Mouse (Mus musculus): ENCODE data around the gene Syne2.

The Syne2 gene

DNA sequence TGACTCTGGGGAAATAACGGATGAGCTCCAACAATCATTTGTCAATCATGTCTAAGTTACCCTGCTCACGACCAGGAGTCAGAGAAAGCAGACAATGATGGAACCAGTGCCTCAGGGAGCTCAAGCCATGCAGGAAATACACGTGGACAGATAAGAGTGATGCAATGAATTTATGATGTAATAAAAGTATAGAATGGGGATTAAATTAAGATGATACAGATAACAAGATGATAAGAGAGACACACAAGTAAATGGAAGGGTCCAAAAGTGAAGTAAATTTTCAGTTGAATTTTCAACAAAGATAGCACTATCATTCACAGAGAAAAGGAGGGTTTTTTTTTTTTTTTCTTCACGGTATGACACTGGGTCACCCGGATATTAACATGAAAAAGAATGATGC lies 231.4 kb downstream of the Syne2 start:
- peak; percentile 19 for DNase-seq (ENCODE audit: low read depth)

DNA sequence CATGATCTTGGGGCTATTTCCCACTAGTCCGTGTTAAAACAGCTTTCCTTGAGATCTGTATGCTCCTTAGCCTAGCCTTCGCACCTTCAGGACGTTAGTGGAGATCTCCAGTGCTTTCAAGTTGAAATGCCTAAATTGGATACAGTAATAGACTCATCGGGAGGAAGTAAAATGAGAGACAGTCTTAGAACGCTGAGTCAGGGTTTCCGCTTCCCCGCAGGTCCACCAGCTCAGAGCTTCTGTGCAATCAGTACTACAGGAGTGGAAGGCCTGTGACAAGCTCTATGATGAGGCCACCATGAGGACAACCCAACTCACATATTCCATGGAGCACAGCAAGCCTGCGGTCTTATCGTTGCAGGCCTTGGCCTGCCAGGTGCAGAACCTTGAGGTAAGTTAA lies 233.9 kb downstream of the Syne2 start:
- no peak for DNase-seq (ENCODE audit: low read depth)

DNA sequence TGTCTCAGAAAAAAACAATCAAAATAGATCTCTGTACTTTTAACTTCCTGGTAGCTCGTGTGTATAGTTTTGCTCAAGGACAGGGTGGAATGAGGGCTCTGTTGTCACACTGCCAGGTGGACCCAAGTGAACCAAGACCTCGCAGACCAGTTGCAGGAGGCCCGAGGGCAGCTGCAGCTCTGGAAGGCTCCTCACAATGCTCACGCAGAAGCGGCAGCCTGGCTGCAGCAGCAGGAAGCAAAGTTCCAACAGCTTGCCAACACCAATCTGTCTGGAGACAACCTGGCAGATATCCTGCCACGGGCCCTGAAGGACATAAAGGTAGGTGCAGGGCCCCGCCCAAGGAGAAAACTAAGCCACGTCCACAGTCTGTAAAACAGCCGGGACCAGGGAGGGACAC lies 236.7 kb downstream of the Syne2 start:
- no peak for DNase-seq (ENCODE audit: low read depth)

DNA sequence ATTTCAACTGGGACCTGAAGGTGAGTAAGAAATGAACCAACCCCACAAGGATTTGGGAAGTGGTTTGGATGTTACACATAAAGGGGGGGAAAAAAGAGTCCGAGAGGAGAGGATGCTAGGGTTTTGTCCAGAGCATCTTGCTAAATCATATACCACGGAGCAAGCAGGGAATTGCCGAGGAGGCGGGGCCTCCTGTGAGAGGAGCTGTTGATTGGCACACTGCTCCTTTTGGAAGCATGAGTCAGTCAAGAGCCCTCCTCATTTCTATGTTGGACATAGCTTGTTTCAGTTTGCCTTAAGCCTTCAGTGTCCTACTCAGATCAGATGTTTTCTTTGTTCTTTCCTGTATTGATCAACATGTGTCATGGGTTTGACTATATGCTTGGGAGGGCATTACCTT lies 245.1 kb downstream of the Syne2 start:
- no peak for DNase-seq (ENCODE audit: low read depth)

DNA sequence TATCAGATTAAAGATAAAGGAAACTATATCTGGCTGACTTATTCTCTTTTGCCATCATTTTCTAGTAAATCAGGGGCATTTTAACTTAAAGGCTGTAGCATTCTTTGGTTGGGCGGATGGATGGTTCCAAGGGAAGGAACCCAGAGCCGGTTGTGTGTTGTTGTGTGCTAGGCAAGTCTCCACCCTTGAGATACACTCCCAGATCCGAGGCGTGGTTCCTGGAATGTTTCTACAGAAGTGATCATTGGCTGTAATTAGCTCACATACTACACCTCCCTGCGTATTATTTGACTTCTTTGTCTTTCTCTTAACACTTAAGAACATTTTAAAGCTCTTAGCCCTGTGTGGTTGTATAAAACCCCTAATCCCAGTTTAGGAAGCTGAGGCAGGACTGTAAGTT lies 252.5 kb downstream of the Syne2 start:
- DNase-seq (ENCODE audit: low read depth) = no peak

DNA sequence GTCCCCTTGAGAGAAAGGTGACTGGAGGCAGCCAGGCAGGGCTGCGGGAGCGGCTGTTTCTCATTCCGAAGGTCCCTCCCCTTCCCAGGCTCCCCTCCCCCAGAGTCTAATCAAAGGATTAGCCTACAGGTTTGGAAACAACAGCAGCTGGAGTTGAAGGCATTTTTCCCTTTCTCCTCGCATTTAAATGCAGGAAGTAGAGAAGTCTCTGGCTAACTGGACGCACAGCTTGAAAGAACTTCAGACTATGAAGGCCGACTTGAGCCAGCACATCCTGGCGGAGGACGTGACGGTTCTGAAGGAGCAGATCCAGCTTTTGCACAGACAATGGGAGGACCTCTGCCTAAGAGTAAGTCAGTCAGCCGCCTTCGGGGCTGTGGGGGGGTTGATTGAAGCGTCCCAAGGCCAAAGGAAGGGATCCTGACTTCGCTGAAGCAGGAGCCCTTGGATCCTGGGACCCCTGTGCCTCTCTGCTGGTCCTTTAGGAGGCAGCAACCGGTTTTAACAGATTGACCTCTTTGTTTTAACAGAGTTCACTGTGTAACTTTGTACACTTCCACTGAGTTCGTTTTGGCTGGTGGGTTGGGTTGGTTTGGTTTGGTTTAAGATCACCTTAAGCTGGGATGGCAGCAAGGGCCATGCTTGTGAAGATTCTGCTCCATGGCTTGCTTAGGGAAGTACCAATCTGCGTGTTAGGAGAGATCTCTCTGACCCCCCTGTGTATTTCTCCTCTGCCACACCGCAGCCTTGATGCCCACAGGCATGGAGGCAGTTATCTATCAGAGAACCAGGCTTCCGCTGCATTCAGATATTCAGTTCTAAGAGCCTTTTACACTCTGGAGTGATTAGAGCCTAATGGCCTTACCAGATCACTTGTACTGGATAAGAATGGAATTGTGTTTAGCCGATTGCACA lies 254.3 kb downstream of the Syne2 start:
- no peak for DNase-seq (ENCODE audit: low read depth)

DNA sequence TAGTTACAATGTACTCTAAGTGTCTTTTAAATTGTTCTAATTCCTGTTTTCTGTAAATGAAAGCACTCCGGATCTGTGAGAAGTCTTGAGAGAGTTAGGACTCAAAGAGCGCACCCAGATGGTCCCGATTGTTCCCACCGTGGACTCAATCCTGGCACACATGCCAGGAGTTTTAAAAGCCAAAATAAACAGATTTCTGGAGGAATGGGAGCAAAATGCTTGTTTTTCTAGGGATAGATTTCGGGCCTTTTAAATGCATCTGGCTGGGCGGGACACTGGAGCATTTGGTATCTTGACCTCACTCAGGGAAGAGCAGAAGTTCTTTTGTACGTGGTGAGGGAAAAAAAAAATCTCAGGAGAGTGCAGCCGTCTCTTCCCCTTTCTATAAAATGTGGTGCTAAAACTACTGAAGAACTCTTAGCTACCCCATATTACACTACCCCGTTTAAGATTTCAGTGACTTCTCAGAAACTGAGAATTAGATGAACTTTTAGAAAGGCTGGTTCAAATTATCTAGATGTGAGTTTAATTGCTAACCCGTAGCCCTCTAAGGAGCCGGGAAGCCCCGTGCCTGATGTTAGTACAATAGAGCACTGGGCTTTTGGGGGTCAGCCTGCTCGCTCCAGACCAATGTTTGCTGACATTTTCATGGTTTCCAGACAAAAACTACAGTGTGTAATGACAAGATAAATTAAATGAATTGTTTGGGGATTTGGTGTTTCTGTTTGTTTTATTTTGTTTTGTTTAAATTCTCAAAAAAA lies 255.3 kb downstream of the Syne2 start:
- no peak for DNase-seq (ENCODE audit: low read depth)

DNA sequence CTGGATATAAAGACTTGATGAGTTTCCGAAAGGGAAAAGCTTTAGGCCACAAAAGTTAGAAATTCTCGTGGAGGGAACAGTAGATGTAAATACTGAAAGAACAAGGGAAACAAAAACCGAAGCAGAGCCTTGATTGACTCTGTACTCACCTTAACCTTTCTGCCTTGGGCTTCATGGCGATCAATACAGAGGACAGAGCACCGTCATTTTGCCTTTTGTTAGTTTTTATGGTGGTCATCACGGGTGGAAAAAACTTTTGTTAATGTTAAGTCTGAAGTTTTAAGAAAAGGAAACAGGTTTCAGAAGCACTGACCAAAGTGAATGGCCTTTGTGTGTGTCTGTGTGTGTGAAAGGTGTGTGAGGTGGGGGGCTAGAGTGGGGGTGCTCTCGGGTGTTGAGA lies 256.0 kb downstream of the Syne2 start:
- DNase-seq (ENCODE audit: low read depth) = no peak

DNA sequence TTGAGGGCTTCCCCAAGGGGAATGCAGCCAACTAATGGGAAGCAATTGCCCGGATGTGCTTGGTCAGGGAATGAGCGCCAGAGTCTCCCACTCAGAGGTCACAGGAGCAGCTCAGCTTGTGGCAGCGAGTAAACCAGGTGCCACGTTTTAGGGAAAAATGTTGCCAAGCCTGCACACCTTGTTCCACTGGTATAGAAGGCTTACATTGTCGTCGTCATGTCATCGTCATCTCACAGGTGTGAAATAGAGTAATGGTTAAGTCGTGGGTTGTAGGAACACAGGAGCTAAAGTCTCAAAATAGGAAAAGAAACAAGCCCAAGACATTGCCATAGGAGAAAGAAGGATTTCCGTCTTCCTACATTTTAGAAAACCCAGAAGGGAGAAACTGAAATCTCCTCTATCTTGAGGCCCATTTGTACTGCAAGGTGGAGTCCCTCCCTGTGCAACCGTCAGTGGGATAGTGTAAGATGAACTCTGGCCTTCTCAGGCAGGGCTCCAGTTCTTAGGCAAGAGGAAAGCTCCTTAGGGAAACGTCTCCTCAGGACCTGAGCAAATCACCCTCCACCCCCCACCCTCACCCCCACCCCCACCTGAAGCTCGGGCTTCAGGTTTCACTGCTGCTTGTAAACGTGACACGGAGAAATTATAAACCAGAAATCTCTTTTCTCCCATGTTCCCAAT lies 263.1 kb downstream of the Syne2 start:
- DNase-seq (ENCODE audit: low read depth) = no peak

DNA sequence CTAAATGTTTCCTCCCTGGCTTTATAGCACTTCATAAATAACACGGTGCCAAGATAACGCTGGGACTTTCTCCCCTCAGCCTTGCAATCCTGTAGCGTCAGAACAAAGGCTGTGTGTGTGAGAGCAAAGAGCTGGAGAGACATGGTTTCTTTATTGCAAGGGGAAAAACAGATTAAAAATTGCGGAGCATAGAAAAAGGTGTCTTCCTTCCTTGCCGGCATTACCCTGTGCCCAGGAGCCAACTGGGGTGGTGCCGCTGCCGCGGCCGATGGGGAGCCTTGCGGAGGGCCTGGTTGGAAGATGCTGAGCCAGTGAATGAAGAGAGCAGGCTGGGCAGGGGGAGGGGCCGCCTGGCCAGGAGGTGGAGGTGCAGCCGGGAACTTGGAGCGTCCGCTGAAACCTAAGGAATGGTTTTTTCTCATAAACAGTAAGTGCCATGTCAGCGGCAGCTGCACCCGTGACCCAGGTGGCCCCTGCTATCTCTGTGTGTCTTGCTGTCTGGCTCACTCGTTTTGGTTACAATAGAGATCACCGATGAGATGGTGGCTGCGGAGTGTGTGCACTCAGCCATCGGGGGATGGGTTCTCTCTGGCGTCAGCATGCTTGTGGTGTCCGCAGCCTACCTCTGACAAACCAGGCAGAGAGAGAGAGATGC lies 263.8 kb downstream of the Syne2 start:
- no peak for DNase-seq (ENCODE audit: low read depth)

DNA sequence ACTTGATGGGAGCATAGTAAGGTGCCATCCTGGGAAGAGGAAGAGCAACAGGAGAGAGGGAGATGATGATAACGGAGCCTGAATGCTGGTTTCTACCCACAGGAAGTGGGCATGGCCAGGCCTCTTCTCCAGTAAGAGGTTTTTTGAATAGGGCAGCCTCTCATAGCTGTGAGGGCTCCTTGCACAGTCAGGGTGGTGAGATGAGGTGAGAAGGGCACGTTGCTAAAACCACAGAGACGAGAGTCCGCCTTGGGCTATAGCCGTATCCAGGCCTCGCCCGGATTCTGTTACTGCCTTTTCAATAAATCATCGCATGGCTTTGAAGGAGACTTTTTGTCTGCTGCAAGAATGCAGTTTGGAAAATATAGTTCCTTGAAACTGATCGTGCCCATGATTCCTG lies 267.1 kb downstream of the Syne2 start:
- DNase-seq (ENCODE audit: low read depth) = peak; percentile 22

DNA sequence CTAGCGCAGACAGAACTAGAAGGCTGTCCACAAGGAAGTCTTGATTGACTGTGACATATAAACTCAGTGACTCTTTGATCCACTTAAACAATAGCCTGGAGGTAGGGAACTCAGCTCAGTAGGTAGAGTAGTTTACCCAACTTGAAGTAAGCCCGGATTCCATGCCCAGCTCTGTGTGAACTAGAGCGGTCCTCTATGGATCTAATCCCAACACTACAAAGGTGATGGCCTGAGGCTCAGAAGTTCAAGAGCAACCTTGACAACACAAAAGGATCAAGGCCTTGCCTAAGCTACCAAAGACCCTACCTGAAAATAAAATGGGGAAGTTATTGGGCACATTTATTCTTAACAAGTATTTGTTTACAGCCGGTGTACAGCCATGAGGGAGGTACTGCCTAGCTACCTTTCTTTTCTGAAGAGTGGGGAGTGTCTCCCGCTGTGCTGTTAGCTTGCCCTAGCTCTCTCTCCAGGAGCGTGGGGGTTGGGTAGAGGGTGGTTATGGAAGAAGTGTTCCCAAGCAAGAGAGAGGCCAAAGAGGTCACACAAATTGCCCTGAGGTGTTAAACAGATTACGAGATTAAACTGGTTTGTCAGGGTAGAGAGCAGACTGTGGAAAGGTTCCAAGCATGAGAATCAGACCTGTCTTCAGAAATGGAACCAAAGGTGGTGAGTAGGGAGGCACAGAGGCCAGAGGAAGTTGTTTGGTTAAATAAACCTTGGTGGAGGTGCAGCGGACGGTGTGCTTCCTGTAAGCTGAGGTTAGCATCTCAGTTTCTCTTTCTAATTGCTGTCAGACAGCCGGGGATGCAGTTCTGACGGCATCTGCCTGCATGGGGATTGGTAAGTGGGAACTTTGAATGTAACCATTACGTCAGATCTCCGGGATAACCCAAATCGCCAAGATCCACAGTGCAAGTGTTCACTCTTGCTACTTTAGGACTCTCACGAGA lies 268.3 kb downstream of the Syne2 start:
- DNase-seq (ENCODE audit: low read depth) = no peak

DNA sequence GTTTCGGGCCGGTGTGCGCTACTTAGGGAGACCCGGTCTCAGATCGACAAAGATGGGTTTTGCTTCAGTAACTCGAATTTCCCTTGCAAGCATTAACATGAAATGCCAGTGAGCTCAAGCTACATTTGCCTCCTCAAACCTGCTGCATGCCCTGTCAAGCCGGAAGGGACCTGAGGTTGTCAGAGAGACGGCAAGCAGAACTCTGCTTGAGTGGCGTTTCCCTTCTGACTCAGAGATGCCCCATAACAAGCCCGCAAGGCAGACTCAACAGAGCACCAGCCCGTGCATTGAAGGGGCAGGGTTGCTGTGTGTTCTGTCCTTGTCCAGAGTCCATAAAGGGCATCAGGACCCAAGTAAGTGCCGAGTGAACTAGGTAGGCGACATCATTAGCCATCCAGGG lies 269.1 kb downstream of the Syne2 start:
- no peak for DNase-seq (ENCODE audit: low read depth)

DNA sequence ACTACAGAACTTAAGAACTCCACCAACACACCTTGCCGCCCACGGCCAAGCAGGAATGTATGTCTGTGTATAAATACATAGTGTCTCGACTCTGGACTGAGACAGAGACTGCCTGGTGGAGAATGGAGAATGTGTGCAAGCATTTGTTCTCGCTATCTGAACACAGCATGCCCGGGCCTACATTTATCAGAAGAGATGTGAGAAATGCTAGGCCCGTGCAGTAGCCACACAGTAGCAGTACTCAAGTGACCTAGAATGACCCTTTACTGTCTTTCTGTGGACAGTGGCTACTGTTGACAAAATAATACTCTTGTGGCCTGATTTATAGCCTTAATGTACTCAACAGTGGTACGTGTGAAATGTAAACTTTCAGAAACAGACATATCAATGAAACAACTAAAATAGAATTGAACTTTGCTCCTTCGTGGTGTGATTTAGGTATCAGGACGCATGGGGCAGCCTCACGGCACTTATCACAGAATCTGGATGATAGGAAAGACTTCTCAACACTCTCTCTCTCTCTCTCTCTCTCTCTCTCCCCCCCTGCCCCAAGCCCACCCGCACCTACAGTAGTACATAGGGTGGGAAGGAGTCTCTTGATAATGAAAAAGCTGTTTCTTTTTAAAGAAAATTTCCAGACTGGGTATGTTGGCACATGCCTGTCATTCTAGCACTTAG lies 275.0 kb downstream of the Syne2 start:
- DNase-seq (ENCODE audit: low read depth) = no peak

DNA sequence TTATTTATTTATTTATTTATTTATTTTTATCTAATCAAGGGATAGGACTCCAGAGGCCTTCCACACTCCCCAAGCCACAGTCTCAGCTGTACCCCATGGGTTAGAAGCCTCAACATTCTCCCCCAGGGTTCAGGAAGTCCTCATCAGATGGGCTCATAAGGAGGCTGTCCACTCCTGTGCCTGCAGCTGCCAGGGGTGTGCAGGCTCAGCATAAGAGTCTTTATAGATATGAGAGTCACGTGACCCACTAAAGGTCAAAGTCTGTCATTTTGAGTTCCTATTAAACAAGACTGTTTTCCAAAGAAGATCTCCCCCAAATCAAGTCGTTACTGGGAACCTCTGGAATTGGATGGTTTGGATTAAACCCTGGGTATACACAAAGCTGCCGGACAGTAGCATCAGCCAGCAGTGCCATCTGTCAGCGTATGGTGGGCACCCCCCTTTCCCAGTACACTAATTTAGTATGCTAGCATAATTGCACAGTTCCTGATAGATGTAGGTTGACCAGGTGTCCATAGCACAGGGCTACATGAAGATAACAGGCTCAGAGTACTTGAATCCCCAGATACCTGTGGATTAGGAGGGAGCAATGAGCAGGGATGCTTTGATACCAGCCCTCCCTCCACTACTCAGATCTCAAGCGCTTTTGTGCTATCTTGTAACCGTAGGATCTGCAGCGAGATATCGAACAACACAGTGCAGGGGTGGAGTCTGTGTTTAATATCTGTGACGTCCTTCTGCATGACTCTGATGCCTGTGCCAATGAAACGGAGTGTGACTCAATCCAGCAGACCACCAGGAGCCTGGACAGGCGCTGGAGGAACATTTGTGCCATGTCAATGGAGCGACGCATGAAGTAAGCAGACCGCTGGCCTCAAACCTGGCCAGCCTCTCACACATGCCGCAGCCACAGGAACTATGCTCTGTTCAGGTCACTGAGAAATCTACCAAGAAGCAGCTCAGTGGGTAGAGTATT lies 276.0 kb downstream of the Syne2 start:
- no peak for DNase-seq (ENCODE audit: low read depth)

DNA sequence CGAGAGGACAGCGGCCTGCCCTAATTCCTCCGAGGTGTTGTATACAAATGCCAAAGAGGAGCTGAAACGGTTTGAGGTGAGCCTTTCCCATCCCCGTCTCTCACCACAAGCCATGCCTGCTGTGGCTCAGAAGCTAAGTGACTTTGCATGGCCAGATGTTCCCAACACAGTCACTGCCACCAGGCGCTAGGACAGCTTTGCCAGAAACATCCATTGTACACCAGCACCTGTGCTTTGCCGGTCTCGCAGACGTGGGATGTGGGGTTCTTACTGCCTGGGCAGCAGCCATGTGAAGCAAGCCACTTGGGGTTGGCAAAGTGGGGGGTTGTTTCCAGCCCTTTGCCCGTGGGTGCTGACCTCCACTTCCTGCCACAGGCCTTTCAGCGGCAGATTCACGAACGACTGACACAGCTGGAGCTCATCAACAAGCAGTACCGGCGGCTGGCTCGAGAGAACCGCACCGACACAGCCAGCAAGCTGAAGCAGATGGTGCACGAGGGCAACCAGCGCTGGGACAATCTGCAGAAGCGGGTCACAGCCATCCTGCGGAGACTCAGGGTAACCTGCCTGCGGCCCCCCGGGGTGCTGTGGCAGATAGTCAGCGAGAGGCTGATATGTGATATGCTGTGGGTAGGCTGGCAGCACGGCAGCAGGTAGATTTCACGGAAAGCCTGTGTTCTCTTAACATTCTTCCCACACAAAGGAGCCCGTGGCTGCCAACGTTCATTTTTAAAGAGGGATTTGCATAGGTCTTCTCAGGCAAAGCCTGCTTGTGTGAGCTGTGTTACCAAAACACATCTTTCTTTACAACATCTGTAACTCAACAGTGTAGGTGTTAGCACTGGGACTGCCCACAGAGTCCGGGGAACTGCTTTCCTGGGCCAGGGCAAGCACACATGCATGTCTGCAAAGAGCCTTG lies 277.4 kb downstream of the Syne2 start:
- no peak for DNase-seq (ENCODE audit: low read depth)

DNA sequence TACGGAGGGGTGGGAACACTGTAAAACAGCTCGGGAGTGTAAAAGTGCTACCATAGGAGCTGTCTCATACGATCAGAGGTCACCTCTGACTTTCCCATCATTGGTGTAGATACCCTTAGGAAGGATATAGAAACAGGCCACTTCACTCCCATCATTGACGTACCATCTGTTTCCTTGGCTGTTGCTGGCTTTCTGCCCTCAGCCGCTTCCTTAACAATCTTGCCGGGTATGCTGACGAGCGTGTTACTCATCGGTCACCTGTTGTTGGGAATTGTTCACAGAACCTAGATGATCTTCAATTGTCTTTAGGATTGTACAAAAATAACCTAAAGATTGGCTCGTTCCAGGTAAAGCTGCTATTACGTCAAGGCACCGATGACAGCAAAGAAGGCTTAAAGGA lies 284.7 kb downstream of the Syne2 start:
- no peak for DNase-seq (ENCODE audit: low read depth)
